Mouse (Mus musculus) fat pad, adult 2 months (tissue): ENCODE results near the gene Olfr1252.

Experiments
- DNase-seq: peaks from one replicate; pipeline ENCODE4 v3.0.0-alpha.2; 2011; ENCODE audit warnings: low read depth, low spot score; ENCODE audit errors: extremely low read depth

Olfr1252 gene

DNA sequence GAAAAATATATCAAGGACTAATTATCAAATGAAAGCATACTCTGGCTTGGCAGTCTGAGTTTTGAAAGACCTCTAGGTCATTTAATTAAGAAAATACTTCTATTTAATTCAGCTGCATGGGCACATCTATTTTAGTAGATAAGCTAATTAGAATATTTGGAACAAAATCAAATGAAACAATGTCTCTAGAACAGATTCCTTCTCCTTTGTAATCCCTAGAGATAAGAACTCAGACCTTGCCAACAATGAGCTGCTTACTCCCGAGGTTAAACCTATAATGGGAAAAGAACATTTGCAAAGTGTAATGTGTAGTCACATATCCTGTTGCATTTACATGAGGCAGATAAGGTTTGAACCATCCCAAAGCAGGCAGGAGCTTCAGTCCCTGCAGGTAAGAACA is at the start of gene Olfr1252:
TSS of gene Olfr1252 (minus strand) at position 101 of the 400 bp plus-strand sequence.
- DNase-seq = no peak

DNA sequence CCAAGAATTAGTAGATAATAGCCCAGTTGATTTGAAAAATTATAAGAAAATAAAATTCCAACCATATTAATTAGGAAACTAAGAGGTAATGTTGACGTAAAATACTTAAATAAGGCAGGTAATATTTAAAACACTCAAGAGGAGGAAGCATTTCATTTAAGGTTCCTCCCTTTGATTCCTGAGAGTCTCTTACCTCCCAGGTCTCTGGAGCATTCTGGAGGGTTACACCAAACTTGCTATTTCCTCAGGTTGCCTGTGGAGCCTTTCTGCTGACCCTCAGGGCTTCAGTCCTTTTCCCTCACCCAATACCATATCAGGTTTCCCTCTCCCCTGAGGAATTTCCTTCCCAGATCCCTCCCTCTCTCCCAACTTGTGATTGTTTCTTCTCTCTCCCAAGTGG is 32.2 kb upstream of the Olfr1252 start, which contains the start of gene Olfr1253:
TSS of gene Olfr1253 (minus strand) at position 101 of the 400 bp plus-strand sequence.
- DNase-seq = no peak

DNA sequence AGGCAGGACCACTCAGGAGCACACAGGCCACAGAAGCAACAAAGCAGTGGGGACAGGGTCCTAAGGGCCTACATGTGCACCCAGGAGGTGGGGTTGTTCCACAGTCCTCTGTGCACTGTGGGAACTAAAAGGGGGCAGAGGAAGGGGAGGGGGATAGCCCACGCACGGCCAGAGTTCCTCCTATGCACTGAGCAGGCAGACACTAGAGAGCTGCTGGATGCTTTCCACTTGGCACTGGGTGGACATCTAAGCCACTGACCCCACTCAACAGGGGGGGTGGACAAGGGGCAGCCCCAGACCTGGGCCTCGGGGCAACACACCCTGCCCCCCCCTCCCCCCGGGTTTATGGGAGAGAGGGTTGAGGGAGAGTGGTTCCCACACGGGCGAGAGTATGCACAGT is 32.8 kb downstream of the Olfr1252 start:
- DNase-seq = no peak

DNA sequence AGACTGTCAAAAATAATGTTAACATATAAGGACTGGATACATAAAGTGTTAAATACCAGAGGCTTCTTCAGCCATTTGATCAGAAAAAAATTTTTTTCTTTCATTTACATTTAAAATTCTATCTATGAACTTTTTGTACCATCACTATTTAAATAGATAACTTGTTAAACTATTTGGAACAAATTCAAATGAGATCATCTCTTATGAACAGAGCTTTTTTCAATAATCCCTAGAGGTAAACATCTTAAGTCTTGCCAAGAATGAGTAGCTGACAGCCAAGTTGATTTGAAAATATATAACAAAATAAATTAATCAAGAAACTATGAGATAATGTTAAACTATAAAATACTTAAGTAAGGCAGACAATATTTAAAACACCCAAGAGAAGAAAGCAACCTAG is 53.0 kb downstream of the Olfr1252 start, which contains the start of gene Olfr1251:
TSS of gene Olfr1251 (minus strand) at position 101 of the 400 bp plus-strand sequence.
- DNase-seq = no peak
